Mouse (Mus musculus) macrophage (primary cell): ENCODE measurements around the gene Speg. TPM values are rescaled to one million over a fixed set of nuclear protein-coding genes. Genes with fewer than 3 reads are reported as not detected.

Experiments
- H3K27ac ChIP-seq: fragments of 350-480 bp; formaldehyde crosslinking; 2 replicates; pipeline ENCODE4 v1.9.0; 2021
- H3K36me3 ChIP-seq: fragments of 350-480 bp; formaldehyde crosslinking; 2 replicates; pipeline ENCODE4 v1.9.0; 2021; ENCODE audit errors: inconsistent target
- H3K4me3 ChIP-seq: fragments of 350-480 bp; formaldehyde crosslinking; 2 replicates; pipeline ENCODE4 v1.9.0; 2021; ENCODE audit errors: inconsistent target
- H3K79me2 ChIP-seq: fragments of 350-480 bp; formaldehyde crosslinking; 2 replicates; pipeline ENCODE4 v1.9.0; 2021; ENCODE audit errors: inconsistent target
- WGBS: methylation state at CpG from one replicate; pipeline ENCODE4 v1.1.7; 2026; ENCODE audit warnings: inconsistent platforms; ENCODE audit not compliant: missing documents; 5-methylcytosine and 5-hydroxymethylcytosine counted together
- polyA plus RNA-seq: library from polyadenylated mRNA; stranded (reverse); fragments of 250-400 nt; gene quantifications from 3 replicates; pipeline ENCODE4 v1.2.4, GENCODE M21; 2018; ENCODE audit warnings: inconsistent platforms

The Speg gene
- polyA plus RNA-seq, 1 experiment from 2014 or later = 98.9 TPM

DNA sequence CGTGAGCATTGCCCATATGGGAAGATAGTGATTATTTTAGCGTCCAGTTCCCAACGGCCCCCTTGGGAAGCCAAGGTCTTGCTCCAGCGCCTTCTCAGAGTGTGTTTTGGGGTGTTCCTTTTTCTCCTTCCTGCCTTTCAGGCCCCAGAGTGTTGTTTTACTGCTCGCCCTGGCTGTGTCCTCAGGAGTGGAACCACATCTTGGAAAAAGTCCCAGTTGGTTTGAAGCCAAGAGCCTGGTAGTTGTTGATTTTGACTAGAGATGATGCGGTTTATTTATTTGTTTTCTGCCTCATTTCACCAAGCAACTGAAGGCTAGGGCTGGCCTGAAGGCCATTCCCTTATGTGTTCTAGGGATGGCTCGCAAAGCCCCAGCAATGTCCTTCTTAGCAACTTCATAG lies 17.8 kb upstream of the Speg start:
- Histone ChIP-seq H3K36me3 (no peaks in the 10 kb centered on the region), H3K27ac (no peak overlapping the region), H3K79me2 (no peaks in the 10 kb centered on the region), H3K4me3 (no peak overlapping the region)
- 71% methylated on average over 7 of the region's 7 CpGs for WGBS

DNA sequence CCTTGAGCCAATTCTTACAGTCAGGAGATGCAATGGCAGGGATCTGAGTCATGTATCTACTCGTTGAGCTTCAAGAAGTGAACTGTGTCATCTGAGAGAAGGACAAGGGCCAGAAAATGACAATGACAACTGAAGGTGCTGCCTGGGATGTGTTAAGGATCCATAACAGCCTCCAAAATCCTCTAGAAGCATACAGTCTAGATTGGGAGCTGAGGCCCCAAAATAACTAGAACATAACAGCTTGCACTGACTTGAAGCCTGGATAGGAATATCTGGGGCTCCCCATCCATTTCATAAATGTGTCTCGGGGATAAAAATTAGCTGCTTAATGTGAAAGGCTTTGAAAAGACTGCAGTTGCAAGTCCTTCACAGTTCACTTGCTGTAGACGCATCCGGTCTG lies 17.1 kb upstream of the Speg start:
- Histone ChIP-seq H3K36me3 (no peaks in the 10 kb centered on the region), H3K27ac (no peak overlapping the region), H3K4me3 (no peak overlapping the region), H3K79me2 (no peaks in the 10 kb centered on the region)
- 89% methylated on average over 4 of the region's 4 CpGs for WGBS

DNA sequence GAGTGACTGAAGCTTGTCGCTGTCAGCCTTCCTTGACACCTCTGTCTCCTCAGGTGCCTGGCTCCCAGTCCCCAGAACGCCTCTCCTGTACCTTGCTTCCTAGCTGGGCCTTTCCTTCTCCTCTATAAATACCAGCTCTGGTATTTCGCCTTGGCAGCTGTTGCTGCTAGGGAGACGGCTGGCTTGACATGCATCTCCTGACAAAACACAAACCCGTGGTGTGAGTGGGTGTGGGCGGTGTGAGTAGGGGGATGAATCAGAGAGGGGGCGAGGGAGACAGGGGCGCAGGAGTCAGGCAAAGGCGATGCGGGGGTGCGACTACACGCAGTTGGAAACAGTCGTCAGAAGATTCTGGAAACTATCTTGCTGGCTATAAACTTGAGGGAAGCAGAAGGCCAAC lies 15.8 kb upstream of the Speg start:
- Histone ChIP-seq H3K4me3 (no peak overlapping the region), H3K36me3 (no peaks in the 10 kb centered on the region)
- WGBS = 82% methylated on average over 12 of the region's 13 CpGs

DNA sequence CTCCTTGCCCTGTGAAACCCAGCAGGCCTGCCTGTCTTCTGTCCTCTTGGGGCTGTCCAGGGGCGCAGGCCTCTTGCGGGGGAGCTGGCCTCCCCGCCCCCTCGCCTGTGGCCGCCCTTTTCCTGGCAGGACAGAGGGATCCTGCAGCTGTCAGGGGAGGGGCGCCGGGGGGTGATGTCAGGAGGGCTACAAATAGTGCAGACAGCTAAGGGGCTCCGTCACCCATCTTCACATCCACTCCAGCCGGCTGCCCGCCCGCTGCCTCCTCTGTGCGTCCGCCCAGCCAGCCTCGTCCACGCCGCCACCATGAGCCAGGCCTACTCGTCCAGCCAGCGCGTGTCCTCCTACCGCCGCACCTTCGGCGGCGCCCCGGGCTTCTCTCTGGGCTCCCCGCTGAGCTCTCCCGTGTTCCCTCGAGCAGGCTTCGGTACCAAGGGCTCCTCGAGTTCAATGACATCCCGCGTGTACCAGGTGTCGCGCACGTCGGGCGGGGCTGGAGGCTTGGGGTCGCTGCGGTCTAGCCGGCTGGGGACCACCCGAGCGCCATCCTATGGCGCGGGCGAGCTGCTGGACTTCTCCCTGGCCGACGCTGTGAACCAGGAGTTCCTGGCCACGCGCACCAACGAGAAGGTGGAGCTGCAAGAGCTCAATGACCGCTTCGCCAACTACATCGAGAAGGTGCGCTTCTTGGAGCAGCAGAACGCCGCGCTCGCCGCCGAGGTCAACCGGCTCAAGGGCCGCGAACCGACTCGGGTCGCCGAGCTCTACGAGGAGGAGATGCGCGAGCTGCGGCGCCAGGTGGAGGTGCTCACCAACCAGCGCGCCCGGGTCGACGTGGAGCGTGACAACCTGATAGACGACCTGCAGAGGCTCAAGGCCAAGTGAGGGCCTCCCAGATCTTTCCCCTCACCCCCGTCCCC lies 14.7 kb upstream of the Speg start, which contains the start of gene Des:
Des (plus strand) TSS at position 218 of the 920 bp plus-strand sequence.
- H3K79me2 ChIP-seq = no peaks in the 10 kb centered on the region
- no peaks in the 10 kb centered on the region for H3K36me3 ChIP-seq
- no peak within 1 kb of the TSS for H3K4me3 ChIP-seq
- H3K27ac ChIP-seq = no peak within 1 kb of the TSS
- WGBS = 11% methylated on average over 79 of the region's 80 CpGs

More for the DNA sequence above, 15.8 kb upstream of the Speg start:
- H3K79me2 ChIP-seq = no peaks in the 10 kb centered on the region
- no peak overlapping the region for H3K27ac ChIP-seq

DNA sequence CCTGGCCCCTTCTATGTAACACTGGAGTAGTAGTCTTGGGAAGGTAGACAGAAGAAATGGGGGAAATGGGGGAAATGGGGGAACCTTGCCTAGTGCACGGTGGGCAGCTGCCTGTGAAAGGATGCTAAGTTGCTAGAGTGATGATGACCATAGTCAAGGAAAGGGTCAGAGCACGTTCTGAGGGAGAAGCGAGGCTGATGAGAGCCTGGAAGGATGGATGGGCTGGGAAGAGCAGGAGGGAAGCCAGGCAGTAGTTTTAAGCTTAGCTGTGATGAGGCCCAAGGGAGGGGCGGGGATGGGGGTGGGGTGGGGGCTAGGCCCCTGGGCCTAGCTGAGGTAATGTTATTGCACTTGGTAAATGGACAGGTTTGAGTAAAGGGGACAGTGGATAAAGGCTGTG lies 14.0 kb upstream of the Speg start:
- no peaks in the 10 kb centered on the region for H3K79me2 ChIP-seq
- no peak overlapping the region for H3K4me3 ChIP-seq
- H3K27ac ChIP-seq = no peak overlapping the region
- H3K36me3 ChIP-seq = no peaks in the 10 kb centered on the region
- WGBS = 71% methylated on average over 4 of the region's 4 CpGs

DNA sequence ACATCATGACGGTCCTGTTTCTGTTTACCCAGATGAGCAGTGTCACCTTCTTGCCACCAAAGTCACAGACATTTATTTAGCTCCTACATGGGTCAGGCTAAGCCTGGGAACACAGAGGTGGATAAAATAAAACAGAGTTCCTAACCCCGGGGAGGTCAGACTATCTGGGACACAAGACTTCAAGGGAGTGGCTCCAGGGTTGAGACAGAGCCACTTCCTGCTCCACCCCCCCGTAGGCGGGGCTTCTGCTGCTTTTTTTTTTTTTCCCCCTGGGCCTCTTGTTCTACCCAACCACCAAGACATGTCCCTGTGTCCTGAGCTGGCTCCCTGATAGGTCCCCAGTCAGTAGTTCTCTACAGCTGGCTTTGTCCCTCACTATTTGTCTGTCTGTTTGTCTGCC lies 13.3 kb upstream of the Speg start:
- WGBS = 21% methylated on average over 4 of the region's 4 CpGs
- Histone ChIP-seq H3K27ac (no peak overlapping the region), H3K4me3 (no peak overlapping the region), H3K79me2 (no peaks in the 10 kb centered on the region), H3K36me3 (no peaks in the 10 kb centered on the region)

DNA sequence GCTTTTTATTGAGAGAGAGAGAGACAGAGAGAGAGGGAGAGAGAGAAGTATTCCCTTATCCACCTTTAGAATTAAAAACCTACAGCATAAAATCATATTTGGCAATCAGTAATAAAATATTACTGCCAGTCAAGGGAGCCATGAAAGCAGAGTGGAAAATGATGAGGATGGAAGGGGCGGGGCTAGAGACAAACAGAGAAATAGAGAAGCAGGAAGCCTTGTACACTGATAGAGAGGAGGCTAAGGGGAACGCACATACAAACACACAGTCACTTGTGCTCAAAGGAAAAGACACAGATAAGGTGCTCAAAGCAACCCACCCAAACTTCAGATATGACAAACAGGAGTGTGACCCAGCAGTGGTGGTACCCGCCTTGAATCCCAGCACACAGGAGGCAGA lies 11.2 kb upstream of the Speg start:
- 67% methylated on average over 2 of the region's 3 CpGs for WGBS

DNA sequence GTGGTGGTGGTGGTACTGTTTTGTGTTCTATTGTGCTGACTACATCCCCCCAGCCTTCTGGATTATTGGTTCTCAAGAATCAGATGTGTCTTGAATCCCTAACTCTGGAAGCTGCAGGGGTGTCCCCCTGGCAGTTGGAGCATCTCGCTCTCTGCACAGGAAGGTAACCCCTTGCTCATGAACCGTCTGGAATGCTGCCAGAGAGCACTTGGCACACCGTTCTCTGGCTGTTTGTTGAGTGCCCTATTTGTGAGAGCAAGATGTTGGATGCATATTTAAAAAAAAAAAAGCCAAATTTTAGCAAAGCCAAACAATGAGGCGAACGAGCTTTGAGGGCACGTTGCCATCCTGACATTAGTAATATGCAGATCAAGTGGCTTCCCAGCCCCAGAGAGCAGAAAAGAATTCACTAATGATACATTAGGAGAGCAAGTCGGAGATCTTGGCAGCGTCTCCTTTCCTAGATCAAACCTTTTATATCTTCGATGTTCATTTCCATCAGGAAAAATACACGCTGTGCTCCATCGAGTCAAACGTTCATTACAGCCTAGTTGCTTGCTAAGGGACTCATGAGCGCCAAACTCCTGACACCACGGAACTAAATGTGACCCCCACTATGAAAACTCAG lies 9.5 kb upstream of the Speg start:
- H3K27ac ChIP-seq = no peak overlapping the region
- H3K79me2 ChIP-seq = no peaks in the 10 kb centered on the region
- no peak overlapping the region for H3K4me3 ChIP-seq
- no peaks in the 10 kb centered on the region for H3K36me3 ChIP-seq
- WGBS = 84% methylated on average over 14 of the region's 14 CpGs

More for the DNA sequence above, 11.2 kb upstream of the Speg start:
- Histone ChIP-seq H3K36me3 (no peaks in the 10 kb centered on the region), H3K4me3 (no peak overlapping the region), H3K79me2 (no peaks in the 10 kb centered on the region), H3K27ac (no peak overlapping the region)

DNA sequence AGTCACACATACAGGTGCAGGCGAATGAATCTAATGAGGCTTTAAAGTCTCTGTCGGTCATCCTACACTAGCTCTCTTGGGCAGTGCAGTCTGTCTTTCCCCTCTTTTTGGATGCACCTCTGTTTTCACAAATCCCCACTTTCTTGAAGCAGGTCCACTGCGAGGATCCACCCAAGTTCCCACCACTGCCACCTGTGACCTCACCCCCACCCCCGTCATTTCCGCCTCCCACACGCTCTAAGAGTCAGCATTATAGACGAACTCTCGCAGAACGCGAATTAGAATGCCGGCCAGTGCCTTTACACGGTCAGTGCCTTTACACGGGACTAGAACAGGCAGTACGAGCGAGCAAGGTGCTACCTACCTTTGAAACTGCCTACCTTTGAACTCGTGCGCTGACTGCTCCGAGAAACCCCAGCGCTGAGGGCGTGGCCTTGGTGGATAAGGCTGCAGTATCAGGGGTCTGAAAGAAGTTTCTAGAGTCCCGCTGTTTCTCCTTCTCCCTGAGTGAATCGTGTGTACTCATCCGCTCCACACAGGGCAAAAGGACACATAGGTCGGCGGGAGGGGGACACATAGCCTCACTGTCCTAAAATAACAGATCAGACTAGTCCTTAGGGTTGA lies 5.6 kb upstream of the Speg start:
- H3K79me2 ChIP-seq = no peaks in the 10 kb centered on the region
- no peak overlapping the region for H3K27ac ChIP-seq
- 43% methylated on average over 25 of the region's 25 CpGs for WGBS

DNA sequence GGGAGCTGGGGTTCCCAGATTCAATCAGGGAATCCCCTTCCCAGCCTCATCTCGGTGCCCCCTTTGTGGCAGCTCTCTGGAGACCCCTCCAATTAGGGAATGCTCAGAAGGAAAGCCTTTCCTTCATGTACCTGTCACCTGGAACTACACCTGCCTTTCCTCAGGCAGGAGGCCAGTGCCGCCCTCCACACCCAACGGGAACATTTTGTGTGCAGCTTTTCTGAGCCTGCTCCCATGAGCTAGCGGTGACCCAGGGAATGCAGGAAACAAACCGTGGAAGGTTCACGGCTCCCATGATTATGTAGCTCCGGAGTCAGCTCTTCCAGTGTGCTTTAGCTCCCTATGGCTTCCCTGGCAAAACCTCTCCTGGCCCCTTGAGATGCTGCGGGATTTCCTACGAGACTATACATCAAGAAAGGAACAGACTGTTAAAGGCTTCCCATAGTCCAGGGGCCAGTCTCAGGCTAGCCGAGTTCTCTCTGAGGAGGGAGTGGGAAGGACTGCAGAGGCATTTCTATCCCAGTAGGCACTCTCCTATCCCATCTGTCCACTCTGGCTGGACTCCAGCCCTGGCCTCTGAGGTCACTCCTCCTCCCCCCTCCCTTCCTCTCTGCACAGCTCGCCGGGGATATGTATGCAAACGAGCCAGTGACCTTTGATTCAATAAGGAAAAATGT lies 5.0 kb upstream of the Speg start:
- H3K27ac ChIP-seq = no peak overlapping the region
- no peaks in the 10 kb centered on the region for H3K36me3 ChIP-seq
- H3K4me3 ChIP-seq = no peak overlapping the region
- no peaks in the 10 kb centered on the region for H3K79me2 ChIP-seq
- 79% methylated on average over 13 of the region's 13 CpGs for WGBS

More for the DNA sequence above, 5.6 kb upstream of the Speg start:
- H3K36me3 ChIP-seq = no peaks in the 10 kb centered on the region
- no peak overlapping the region for H3K4me3 ChIP-seq

DNA sequence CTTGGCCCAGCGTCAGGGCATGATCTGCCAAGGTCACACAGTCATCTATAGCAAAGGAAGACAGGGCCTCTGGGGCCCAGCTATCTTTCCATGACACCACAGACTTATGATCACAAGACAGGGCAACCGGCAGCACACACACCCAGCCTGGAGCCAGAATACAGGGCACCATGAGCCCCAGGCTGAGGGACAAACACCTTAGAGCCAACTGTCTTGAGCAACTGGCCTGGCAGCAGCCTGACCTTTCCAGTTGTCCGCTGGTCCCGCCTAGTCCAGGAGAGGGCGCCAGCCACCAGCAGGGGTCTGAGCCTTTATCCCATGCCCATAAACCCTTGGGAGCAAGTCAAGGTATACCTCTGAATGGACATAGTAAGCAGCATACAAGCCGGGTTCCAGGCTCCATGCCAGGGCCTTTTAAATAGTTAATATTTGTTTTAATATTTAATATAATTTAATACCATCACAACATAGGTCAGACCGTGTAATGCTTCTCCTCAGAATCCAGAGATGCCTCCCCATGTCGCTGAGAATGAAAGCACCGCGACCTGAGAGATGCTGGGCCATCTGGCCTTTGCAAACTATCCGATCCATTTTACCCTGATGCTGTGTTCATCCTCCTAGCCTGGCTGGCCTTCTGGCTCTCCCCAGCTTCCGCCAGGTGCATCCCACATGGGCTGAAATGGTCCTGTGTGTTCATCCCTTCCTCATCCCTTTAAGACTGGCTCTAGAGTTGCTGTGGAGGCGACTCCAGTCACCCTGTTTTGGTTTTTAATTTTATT lies 3.6 kb upstream of the Speg start:
- 62% methylated on average over 13 of the region's 13 CpGs for WGBS
- Histone ChIP-seq H3K36me3 (no peaks in the 10 kb centered on the region), H3K79me2 (no peaks in the 10 kb centered on the region), H3K4me3 (no peak overlapping the region), H3K27ac (no peak overlapping the region)

DNA sequence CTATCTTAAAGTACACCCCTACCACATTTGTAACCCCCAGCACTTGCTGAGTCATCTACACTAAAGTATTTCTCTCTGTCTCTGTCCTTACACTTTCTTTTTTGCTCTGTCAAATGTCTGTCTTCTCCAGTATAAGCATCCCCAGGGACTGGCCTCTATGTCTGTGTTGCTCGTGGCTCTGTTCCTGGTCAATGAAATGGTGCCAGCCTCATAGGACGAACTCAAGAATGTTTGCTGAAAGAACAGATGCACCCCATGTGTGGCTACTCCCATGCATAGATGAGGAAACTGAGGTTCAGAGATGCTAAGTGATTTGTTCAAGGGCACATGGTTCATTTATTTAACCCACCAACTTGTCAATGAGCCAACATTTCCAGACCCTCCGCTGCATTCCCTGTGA lies 2.6 kb upstream of the Speg start:
- Histone ChIP-seq H3K79me2 (no peaks in the 10 kb centered on the region), H3K36me3 (no peaks in the 10 kb centered on the region), H3K27ac (no peak overlapping the region), H3K4me3 (no peak overlapping the region)
- 87% methylated on average over 3 of the region's 3 CpGs for WGBS

DNA sequence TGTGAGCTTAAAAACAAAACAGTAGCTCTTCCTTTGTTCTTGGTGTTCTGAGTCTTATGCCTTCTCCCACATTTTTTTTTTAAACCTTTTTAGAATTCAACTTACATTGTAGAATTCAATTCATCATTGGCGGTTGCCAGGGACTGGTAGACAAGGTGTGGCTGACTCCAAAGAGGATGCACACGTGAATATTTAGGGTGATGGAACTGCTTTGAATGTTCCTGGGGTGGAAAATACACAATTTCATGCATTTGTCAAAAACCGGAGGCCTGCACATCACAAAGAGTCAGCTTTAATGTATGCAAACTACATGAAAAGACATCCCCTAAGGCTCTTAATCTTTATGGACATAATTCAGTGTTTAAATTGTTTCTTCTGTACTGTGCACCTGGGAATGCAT lies 1.8 kb upstream of the Speg start:
- H3K79me2 ChIP-seq = no peaks in the 10 kb centered on the region
- WGBS = 85% methylated on average over 3 of the region's 3 CpGs

DNA sequence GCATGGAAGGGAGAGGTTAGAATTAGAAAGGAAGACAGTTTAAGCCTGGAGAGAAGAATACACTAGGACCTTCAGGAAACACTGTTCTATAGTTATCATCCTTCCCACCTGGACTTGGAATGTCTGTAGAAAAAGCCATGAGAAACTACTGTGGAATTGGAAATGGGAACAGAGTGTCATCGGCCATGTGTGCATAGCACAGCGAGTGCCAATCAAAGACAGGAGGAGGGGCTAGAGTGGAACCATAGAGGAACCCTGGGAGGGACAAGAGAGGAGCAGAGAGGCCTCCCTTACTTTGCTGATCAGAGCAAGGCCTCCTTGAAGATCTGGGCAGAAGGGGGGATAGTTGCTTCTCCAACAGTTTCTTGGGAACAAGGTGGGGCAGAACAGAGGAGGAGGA lies 4.1 kb downstream of the Speg start:
- WGBS = 75% methylated on average over 2 of the region's 2 CpGs
- no peaks in the 10 kb centered on the region for H3K79me2 ChIP-seq

More for the DNA sequence above, 1.8 kb upstream of the Speg start:
- H3K36me3 ChIP-seq = no peaks in the 10 kb centered on the region
- H3K4me3 ChIP-seq = no peak overlapping the region
- no peak overlapping the region for H3K27ac ChIP-seq

More for the DNA sequence above, 4.1 kb downstream of the Speg start:
- H3K4me3 ChIP-seq = no peak overlapping the region
- no peak overlapping the region for H3K27ac ChIP-seq
- H3K36me3 ChIP-seq = no peaks in the 10 kb centered on the region
